Mouse (Mus musculus) testis, adult 2 months (tissue): ENCODE results near the gene Krt5. TPM values are rescaled to one million over a fixed set of nuclear protein-coding genes. Genes with fewer than 3 reads are reported as not detected.
"Not testable (repeated sequence)": the region's sequence is repeated elsewhere in the genome, so short reads cannot be mapped to it uniquely, and the experiment has no call there.

ENCODE experiments used
- H3K27ac ChIP-seq: fragments of 200-500 bp; 2 replicates; pipeline ENCODE4 v1.5.1; 2012; ENCODE audit warnings: low read depth, low read length; ENCODE audit not compliant: control insufficient read depth, insufficient read depth
- H3K27me3 ChIP-seq: fragments of 200-500 bp; 2 replicates; pipeline ENCODE4 v1.6.1; 2012; ENCODE audit warnings: mild to moderate bottlenecking, low read length, moderate library complexity; ENCODE audit not compliant: control insufficient read depth, insufficient read depth
- H3K36me3 ChIP-seq: fragments of 200-500 bp; 2 replicates; pipeline ENCODE4 v1.6.1; 2012; ENCODE audit warnings: mild to moderate bottlenecking, low read length; ENCODE audit not compliant: control insufficient read depth, insufficient read depth
- H3K4me1 ChIP-seq: fragments of 200-500 bp; 2 replicates; pipeline ENCODE4 v1.6.1; 2012; ENCODE audit warnings: low read length; ENCODE audit not compliant: control insufficient read depth, insufficient read depth
- H3K4me3 ChIP-seq: fragments of 200-500 bp; 2 replicates; pipeline ENCODE4 v1.5.1; 2012; ENCODE audit warnings: low read depth, mild to moderate bottlenecking, low read length, moderate library complexity, mixed read lengths; ENCODE audit not compliant: control insufficient read depth
- CTCF ChIP-seq: fragments of 200-500 bp; IDR thresholded peaks from 2 replicates; pipeline ENCODE4 v1.5.1; 2012; ENCODE audit warnings: low read depth, mild to moderate bottlenecking, inconsistent platforms, low read length, moderate library complexity; ENCODE audit not compliant: control insufficient read depth, insufficient read depth, insufficient replicate concordance
- POLR2A ChIP-seq: fragments of 200-500 bp; IDR thresholded peaks from 2 replicates; pipeline ENCODE4 v1.6.1; 2012; ENCODE audit warnings: low read depth, mild to moderate bottlenecking, inconsistent platforms, low read length, moderate library complexity; ENCODE audit not compliant: control insufficient read depth
- polyA plus RNA-seq: library from polyadenylated mRNA; depleted of rRNA; stranded (reverse); fragments of >200 nt; gene quantifications from 2 replicates; pipeline ENCODE4 v1.2.3, GENCODE M21; 2012; rRNA removed

Gene Krt5
- polyA plus RNA-seq, 1 experiment = 0.12 TPM

DNA sequence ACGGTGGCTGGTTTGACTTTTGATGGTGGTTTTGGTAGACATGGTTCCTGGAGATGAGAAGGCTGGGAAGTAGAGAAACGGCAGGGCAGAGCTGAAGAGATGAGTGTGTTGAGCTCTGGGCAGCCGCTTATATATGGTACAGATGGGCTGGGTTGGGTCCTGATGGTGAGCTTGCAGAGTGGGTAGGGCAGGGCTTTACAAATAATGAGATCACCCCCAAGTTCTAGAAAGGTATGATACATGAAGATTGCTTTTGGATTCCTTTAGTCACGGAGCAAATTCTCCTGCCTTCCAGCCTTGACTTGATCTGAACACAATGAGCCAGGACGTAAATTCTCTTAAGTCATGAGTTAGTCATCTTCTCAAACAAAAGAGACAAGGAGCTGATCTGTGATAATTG lies 18.5 kb downstream of the Krt5 start, which contains the start of gene Krt6a:
Gene Krt6a, minus strand, starts transcription at position 101 of the 400 bp plus-strand sequence.
- Histone ChIP-seq H3K4me1 (no peaks in the 10 kb centered on the region), H3K4me3 (no peak within 1 kb of the TSS), H3K36me3 (no peaks in the 10 kb centered on the region), H3K27me3 (no peaks in the 10 kb centered on the region), H3K27ac (no peak within 1 kb of the TSS)
- TF ChIP-seq CTCF (no peak), POLR2A (no peak)

DNA sequence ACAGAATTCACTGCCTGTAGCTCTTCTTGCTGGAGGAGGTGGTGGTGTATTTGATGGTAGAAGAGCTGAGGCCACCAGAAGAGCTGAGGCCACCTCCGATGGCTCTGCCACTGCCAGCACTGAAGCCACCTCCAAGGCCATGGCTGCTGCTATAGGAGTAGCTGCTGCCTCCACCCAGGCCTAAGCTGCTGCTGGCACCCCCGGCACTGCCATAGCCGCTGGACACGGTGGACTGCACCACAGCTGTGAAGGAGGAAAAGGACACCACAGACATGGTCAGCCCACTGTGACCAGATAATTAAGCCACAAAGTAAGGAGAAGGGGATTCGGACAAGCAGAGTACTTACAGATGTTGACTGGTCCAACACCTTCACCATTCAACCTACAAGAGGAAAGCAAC lies 22.2 kb downstream of the Krt5 start:
- H3K4me1 ChIP-seq, H3K27ac ChIP-seq, H3K36me3 ChIP-seq, H3K27me3 ChIP-seq: not testable (repeated sequence)
- H3K4me3 ChIP-seq = peak overlapping the region; percentile 23

DNA sequence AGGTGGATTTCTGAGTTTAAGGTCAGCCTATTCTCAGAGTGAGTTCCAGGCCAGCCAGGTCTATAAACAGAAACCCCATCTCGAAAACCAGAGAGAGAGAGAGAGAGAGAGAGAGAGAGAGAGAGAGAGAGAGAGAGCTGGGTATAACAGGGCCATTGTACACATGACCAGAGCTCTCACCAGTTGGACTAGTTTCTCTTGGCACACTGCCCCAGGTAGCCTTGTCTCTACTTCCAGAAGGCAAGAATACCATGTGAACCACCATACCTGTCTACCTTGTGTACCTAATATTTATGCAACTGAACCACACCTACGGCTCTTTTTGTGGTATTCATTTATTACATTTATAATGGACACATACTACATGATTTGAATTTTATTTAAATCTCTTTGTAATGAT lies 24.5 kb downstream of the Krt5 start:
- TF ChIP-seq CTCF (no peak), POLR2A (no peak)
- Histone ChIP-seq H3K27ac (no peak overlapping the region), H3K27me3 (no peaks in the 10 kb centered on the region), H3K4me3 (no peak overlapping the region), H3K36me3 (no peaks in the 10 kb centered on the region), H3K4me1 (no peaks in the 10 kb centered on the region)

DNA sequence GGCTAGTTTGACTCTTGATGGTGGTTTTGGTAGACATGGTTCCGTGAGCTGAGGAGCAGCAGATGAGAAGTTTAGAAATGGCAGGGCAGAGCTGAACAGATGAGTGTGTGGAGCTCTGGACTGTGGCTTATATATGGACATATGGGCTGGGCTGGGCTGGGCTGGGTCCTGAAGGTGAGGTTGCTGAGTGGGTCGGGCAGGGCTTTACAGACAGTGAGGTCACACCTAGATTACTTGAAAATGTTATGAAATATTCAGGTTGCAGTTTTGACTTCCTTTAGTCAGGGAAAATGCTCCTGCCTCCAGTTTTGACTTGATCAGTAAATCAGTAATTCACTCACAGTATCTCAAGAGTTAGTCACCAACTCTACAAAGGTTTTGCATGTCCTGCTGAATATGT lies 32.5 kb downstream of the Krt5 start, which contains the start of gene Krt6b:
Gene Krt6b, minus strand, starts transcription at position 101 of the 400 bp plus-strand sequence.
- H3K27ac ChIP-seq = no peak within 1 kb of the TSS
- H3K4me3 ChIP-seq = no peak within 1 kb of the TSS
- H3K4me1 ChIP-seq = no peaks in the 10 kb centered on the region
- no peaks in the 10 kb centered on the region for H3K27me3 ChIP-seq
- TF ChIP-seq POLR2A (no peak), CTCF (no peak)
- H3K36me3 ChIP-seq = no peaks in the 10 kb centered on the region

DNA sequence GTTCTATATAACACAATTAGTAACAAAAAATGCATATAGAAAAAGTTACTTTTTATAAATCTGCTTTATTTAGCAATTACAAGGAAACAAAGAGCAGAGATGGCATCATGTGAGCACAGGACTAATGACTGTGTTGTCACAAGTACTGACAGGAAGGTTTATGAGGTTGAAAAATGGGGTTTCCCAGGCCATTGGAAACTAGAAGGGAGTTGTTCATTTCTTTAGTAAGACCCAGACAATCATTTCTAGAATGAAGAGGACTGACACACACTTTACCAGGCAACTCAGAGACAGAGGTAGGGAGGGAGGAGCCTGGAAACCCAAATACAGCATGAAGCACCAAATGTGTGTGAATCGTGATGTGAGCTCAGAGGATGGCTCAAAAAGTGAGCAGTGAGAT lies 36.7 kb downstream of the Krt5 start:
- no peak overlapping the region for H3K4me3 ChIP-seq
- H3K36me3 ChIP-seq = no peaks in the 10 kb centered on the region
- no peaks in the 10 kb centered on the region for H3K27me3 ChIP-seq
- no peaks in the 10 kb centered on the region for H3K4me1 ChIP-seq
- H3K27ac ChIP-seq = no peak overlapping the region
- TF ChIP-seq CTCF (no peak), POLR2A (no peak)

Other genes starting within 250 kb of the Krt5 start
- gene Krt81, start 249.1 kb downstream of the Krt5 start, polyA plus RNA-seq = not detected in 2 replicates
- gene Krt86, start 239.4 kb downstream of the Krt5 start, polyA plus RNA-seq = 0.12 and 0.29 TPM in 2 replicates
- 0.07 TPM in 1 of 2 replicates, not detected in the other for gene Krt83, start 221.4 kb downstream of the Krt5 start, polyA plus RNA-seq
- gene Gm49425, start 195.6 kb downstream of the Krt5 start, polyA plus RNA-seq = 0.25 TPM in 1 of 2 replicates, not detected in the other
- gene Krt84, start 180.1 kb downstream of the Krt5 start, polyA plus RNA-seq = not detected in 2 replicates
- not detected in 2 replicates for gene Krt82, start 162.2 kb downstream of the Krt5 start, polyA plus RNA-seq
- gene Krt90, start 149.9 kb downstream of the Krt5 start, polyA plus RNA-seq = not detected in 2 replicates
- 0.04 TPM in 1 of 2 replicates, not detected in the other for gene Krt75, start 139.0 kb downstream of the Krt5 start, polyA plus RNA-seq
- gene Gm5414, start 84.7 kb downstream of the Krt5 start, polyA plus RNA-seq = not detected in 2 replicates
- gene Gm5478, start 65.5 kb downstream of the Krt5 start, polyA plus RNA-seq = not detected in 2 replicates
- gene Krt6b, start 32.6 kb downstream of the Krt5 start, polyA plus RNA-seq = 0.04 and 0.05 TPM in 2 replicates
- 0.08 TPM in 1 of 2 replicates, not detected in the other for gene Krt6a, start 18.6 kb downstream of the Krt5 start, polyA plus RNA-seq
- not detected in 2 replicates for gene Krt71, start 30.2 kb upstream of the Krt5 start, polyA plus RNA-seq
- gene Krt72, start 73.6 kb upstream of the Krt5 start, polyA plus RNA-seq = not detected in 2 replicates
- 1.4 and 1.6 TPM in 2 replicates for gene Krt73, start 89.4 kb upstream of the Krt5 start, polyA plus RNA-seq
- gene Krt2, start 105.3 kb upstream of the Krt5 start, polyA plus RNA-seq = not detected in 2 replicates
- gene Krt1, start 137.9 kb upstream of the Krt5 start, polyA plus RNA-seq = 0.13 TPM in 1 of 2 replicates, not detected in the other
- 0.57 and 0.88 TPM in 2 replicates for gene Krt77, start 156.8 kb upstream of the Krt5 start, polyA plus RNA-seq
- 0.18 and 0.20 TPM in 2 replicates for gene Krt76, start 180.0 kb upstream of the Krt5 start, polyA plus RNA-seq
- 0.20 TPM in 1 of 2 replicates, not detected in the other for gene Krt4, start 211.8 kb upstream of the Krt5 start, polyA plus RNA-seq
- 0.40 and 0.61 TPM in 2 replicates for gene Krt79, start 227.4 kb upstream of the Krt5 start, polyA plus RNA-seq
- 0.48 and 0.63 TPM in 2 replicates for gene Krt78, start 241.4 kb upstream of the Krt5 start, polyA plus RNA-seq